Mouse (Mus musculus) skeletal muscle tissue, adult 2 months (tissue): Measurements from ENCODE around the gene Per3.

Source experiments
- DNase-seq: peaks from one replicate; pipeline ENCODE4 v3.0.0-alpha.2; 2012; ENCODE audit warnings: low read depth, low spot score

The Per3 gene

DNA sequence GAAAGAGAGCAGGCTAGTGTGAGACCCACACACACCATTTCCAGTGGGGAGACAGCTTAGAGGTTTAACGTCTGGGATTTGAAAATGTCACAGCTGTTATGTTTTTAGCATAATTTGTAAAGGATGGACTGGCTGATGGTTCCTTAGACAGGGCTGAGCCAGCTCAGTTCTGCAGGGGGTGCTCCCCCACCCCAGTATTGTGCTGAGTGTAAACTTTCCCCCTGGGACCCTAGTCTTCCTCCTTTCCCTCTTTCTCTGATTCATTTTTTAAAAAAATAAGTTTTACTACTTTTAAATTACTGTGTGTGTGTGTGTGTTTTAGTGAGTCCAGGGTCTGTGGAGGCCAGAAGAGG, 87.4 kb downstream of the Per3 start:
- DNase-seq = no peak

DNA sequence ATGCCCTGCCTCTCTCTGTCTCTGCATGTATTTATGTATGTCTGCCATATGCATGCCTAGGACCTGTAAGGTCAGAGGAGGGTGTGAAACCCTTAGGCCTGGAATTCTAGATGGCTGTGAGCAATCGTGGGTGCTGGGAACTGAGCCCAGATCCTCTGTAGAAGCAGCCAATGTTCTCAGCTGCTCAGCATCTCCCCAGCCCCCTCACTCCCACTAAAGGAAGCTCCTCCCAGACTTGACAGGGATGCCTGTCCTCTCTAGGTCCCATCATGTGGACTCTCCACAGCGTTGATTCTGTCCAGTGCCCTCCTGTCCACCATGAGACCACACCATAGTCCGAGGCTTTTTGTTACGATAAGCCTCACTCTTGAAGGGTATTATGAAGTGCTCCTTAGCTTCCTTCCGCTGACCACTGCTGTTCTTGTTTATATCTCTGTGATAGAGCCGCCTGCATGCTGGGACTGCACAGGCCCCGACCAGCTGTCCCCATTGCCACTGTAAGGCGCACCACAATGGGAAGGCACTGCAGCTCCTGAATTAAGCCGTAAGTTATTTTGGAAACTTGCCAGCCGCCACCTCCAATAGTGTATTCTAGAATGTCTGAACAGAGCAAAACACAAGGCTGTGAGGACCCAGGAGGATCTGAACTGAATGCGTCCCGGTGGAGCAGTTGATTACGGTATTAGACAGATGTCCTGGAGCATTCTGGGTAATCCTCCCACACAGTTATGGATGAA, 87.9 kb downstream of the Per3 start:
- DNase-seq = no peak
